Mouse (Mus musculus) liver, adult 2 months (tissue): ENCODE data around the gene Pdk2.

Experiments
- CTCF ChIP-seq: fragments of 200-500 bp; IDR thresholded peaks from 2 replicates; pipeline ENCODE4 v1.5.1; 2011; ENCODE audit warnings: low read depth, low read length, control low read depth
- POLR2A ChIP-seq: fragments of 200-500 bp; IDR thresholded peaks from 2 replicates; pipeline ENCODE4 v1.6.1; 2011; ENCODE audit warnings: low read length, control low read depth; ENCODE audit not compliant: insufficient read depth; ENCODE audit errors: extremely low read depth

- TF ChIP-seq CTCF = no peak
- no peak for TF ChIP-seq POLR2A
These were observed 30.9 kb downstream of the Pdk2 start for GRCm38 (mm10) chr11:95010141-95010739.
